Comparison of ENCODE assay signal across 19 mouse cellular contexts in genomic region chr10:63052011-63052410, GRCm38 (mm10). TPM values are rescaled to one million over a fixed set of nuclear protein-coding genes. Genes with fewer than 3 reads are reported as not detected.
"Had no signal": no experiment of that assay in that cellular context is flagged by ENCODE, and none has a peak within 500 bp of the region (broad histone marks: within the 10 kb centered on the region; RNA-seq: fewer than 3 reads in every experiment).

No protein-coding gene starts in this region.

- H3K9ac ChIP-seq: lung, embryonic 15.5 days; midbrain, embryonic 13.5 days; midbrain, embryonic 15.5 days; neural tube, embryonic 12.5 days; stomach, embryonic 15.5 days had no signal

- H3K36me3 ChIP-seq: lung, embryonic 15.5 days; midbrain, embryonic 13.5 days; midbrain, embryonic 15.5 days; neural tube, embryonic 12.5 days; stomach, embryonic 15.5 days had no signal

- H3K9me3 ChIP-seq: lung, embryonic 15.5 days; megakaryocyte, embryonic 14.5 days; midbrain, embryonic 13.5 days; midbrain, embryonic 15.5 days; neural tube, embryonic 12.5 days; stomach, embryonic 15.5 days had no signal

- DNase-seq: lung, adult 2 months; lung, postnatal 14 days; lung, postnatal 36 days; right cerebral cortex, postnatal 14 days; thymus, adult 2 months; thymus, postnatal 25 days; thymus, postnatal 4 days had no signal

- ATAC-seq: lung, postnatal 0 days; midbrain, embryonic 13.5 days; midbrain, embryonic 15.5 days had no signal

- H3K4me3 ChIP-seq: lung, embryonic 15.5 days; megakaryocyte, embryonic 14.5 days; midbrain, embryonic 13.5 days; midbrain, embryonic 15.5 days; neural tube, embryonic 12.5 days; stomach, embryonic 15.5 days had no signal

- H3K4me1 ChIP-seq: lung, embryonic 15.5 days; midbrain, embryonic 13.5 days; midbrain, embryonic 15.5 days; stomach, embryonic 15.5 days had no signal

- H3K4me2 ChIP-seq: lung, embryonic 15.5 days; midbrain, embryonic 11.5 days; midbrain, embryonic 13.5 days; midbrain, embryonic 15.5 days; neural tube, embryonic 12.5 days; stomach, embryonic 15.5 days had no signal

- H3K27ac ChIP-seq: lung, embryonic 15.5 days; macrophage; midbrain, embryonic 13.5 days; midbrain, embryonic 15.5 days; neural tube, embryonic 12.5 days; stomach, embryonic 15.5 days; stomach, postnatal 0 days had no signal

- H3K27me3 ChIP-seq: lung, embryonic 15.5 days; megakaryocyte, embryonic 14.5 days; midbrain, embryonic 13.5 days; midbrain, embryonic 15.5 days; neural tube, embryonic 12.5 days; stomach, embryonic 15.5 days had no signal

RNA-seq across cellular contexts. Expression of gene Pbld1, which starts 8.0 kb away (rescaled TPM):
- polyA plus RNA-seq: macrophage had no signal

RNA-seq across cellular contexts. Expression of gene Atoh7, which starts 47.4 kb away (rescaled TPM):
- polyA plus RNA-seq: lung, adult 2 months; lung, embryonic 15.5 days; lung, postnatal 0 days; macrophage; spleen, adult 2 months; stomach, postnatal 0 days; testis, adult 2 months had no signal
